Mouse (Mus musculus) megakaryocyte, embryonic 14.5 days (primary cell): ENCODE data around the gene Rfc4. TPM values are rescaled to one million over a fixed set of nuclear protein-coding genes. Genes with fewer than 3 reads are reported as not detected.

Experiments
- H3K27me3 ChIP-seq: replicated peaks from 2 replicates; pipeline ENCODE3; 2012; ENCODE audit warnings: inconsistent platforms
- H3K36me3 ChIP-seq: replicated peaks from 2 replicates; pipeline ENCODE3; 2012; ENCODE audit warnings: low read length, inconsistent platforms, mixed read lengths
- H3K4me1 ChIP-seq: 2 replicates; pipeline ENCODE4 v1.6.1; 2012; ENCODE audit warnings: inconsistent platforms
- H3K4me3 ChIP-seq: replicated peaks from 2 replicates; pipeline ENCODE3; 2012; ENCODE audit warnings: moderate library complexity, mild to moderate bottlenecking, inconsistent platforms
- H3K9me3 ChIP-seq: 2 replicates; pipeline ENCODE4 v1.6.1; 2012; ENCODE audit warnings: inconsistent platforms
- FLI1 ChIP-seq: IDR thresholded peaks from 2 replicates; pipeline ENCODE4 v1.6.1; 2012; ENCODE audit warnings: low read length, inconsistent platforms, mixed read lengths
- GATA1 ChIP-seq: IDR thresholded peaks from 3 replicates; pipeline ENCODE4 v1.6.1; 2012; ENCODE audit warnings: mixed read lengths, low read length, inconsistent platforms, borderline replicate concordance
- polyA plus RNA-seq: library from polyadenylated mRNA; stranded (reverse); fragments of >175 nt; gene quantifications from 2 replicates; pipeline ENCODE4 v1.2.3, GENCODE M21; 2012; ENCODE audit warnings: low replicate concordance; ENCODE audit not compliant: insufficient read depth

Gene Rfc4
- 26.5 TPM in 1 of 2 replicates, not detected in the other for polyA plus RNA-seq

DNA sequence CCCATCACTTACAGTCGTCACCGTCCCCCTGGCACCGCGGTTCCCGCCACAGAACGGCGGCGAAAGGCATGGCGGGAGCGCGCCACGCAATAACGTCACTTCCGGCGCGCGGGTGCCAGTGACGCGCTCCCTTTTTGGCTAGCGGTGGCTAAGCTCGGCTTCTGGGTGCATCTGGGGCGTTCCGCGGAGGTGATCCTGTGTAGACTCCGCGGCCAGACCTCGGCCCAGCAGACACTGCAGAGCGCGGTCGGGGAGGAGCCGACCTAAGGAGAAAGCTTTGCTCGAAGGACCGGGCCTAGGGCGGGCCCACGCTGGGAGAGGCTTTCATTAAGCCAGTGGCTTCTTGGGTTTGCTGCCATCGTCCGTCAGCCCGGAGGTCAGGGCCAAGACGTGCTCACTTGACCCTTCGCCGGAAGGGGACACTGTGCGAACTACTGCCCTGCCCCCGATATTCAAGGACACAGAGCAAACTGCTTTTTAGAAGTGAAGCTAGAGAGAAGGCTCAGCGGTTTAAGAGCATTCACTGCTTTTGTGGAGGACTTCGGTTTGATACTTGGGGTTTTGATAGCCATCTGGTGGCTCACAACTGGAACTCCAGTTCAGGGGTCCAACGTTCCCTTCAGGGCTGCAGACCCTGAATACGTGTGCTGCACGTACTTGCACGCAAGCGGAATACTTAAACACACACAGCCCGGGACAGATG, at the start of gene Rfc4:
Gene Rfc4, minus strand, starts transcription at position 65 of the 703 bp plus-strand sequence.
- TF ChIP-seq FLI1 (peak; percentile 98; the same call in 1 of the 2 replicates), GATA1 (no peak)
- H3K4me3 ChIP-seq, result peak within 1 kb of the TSS; percentile 96
- H3K36me3 ChIP-seq, result peaks cover 21% of the 10 kb centered on the region
- no peaks in the 10 kb centered on the region for H3K27me3 ChIP-seq
- H3K9me3 ChIP-seq, result no peaks in the 10 kb centered on the region
- peaks cover 36% of the 10 kb centered on the region for H3K4me1 ChIP-seq

- no peaks in the 10 kb centered on the region for H3K36me3 ChIP-seq
- H3K4me1 ChIP-seq, result peaks cover 23% of the 10 kb centered on the region
- peak overlapping the region; percentile 62 for H3K4me3 ChIP-seq
- H3K27me3 ChIP-seq, result peaks cover 18% of the 10 kb centered on the region
- TF ChIP-seq GATA1, result no peak
- TF ChIP-seq FLI1, result no peak
- H3K9me3 ChIP-seq, result peaks cover 14% of the 10 kb centered on the region
Observed at GRCm38 (mm10) chr16:23175956-23176355, 48.4 kb upstream of the Rfc4 start.

GRCm38 (mm10) chr16:23174855-23175254, 47.3 kb upstream of the Rfc4 start:
- TF ChIP-seq FLI1 (no peak), GATA1 (no peak)
- Histone ChIP-seq H3K27me3 (peaks cover 21% of the 10 kb centered on the region), H3K4me1 (peaks cover 20% of the 10 kb centered on the region), H3K9me3 (peaks cover 23% of the 10 kb centered on the region), H3K4me3 (no peak overlapping the region), H3K36me3 (no peaks in the 10 kb centered on the region)

GRCm38 (mm10) chr16:23173904-23174303, 46.4 kb upstream of the Rfc4 start:
- Histone ChIP-seq H3K9me3 (peaks cover 23% of the 10 kb centered on the region), H3K4me3 (no peak overlapping the region), H3K36me3 (no peaks in the 10 kb centered on the region), H3K4me1 (peaks cover 20% of the 10 kb centered on the region), H3K27me3 (peaks cover 17% of the 10 kb centered on the region)
- no peak for TF ChIP-seq FLI1
- no peak for TF ChIP-seq GATA1

GRCm38 (mm10) chr16:23170813-23171212, 43.3 kb upstream of the Rfc4 start:
- no peak for TF ChIP-seq FLI1
- Histone ChIP-seq H3K9me3 (peaks cover 23% of the 10 kb centered on the region), H3K4me1 (peaks cover 14% of the 10 kb centered on the region), H3K27me3 (peaks cover 8% of the 10 kb centered on the region), H3K4me3 (no peak overlapping the region), H3K36me3 (no peaks in the 10 kb centered on the region)

- H3K9me3 ChIP-seq, result peaks cover 10% of the 10 kb centered on the region
- H3K36me3 ChIP-seq, result no peaks in the 10 kb centered on the region
- no peak overlapping the region for H3K4me3 ChIP-seq
- peaks cover 4% of the 10 kb centered on the region; the same call in 1 of the 2 replicates for H3K4me1 ChIP-seq
- TF ChIP-seq FLI1 (no peak), GATA1 (no peak)
- H3K27me3 ChIP-seq, result peaks cover 16% of the 10 kb centered on the region
Observed at GRCm38 (mm10) chr16:23167079-23167478, 39.5 kb upstream of the Rfc4 start.

DNA sequence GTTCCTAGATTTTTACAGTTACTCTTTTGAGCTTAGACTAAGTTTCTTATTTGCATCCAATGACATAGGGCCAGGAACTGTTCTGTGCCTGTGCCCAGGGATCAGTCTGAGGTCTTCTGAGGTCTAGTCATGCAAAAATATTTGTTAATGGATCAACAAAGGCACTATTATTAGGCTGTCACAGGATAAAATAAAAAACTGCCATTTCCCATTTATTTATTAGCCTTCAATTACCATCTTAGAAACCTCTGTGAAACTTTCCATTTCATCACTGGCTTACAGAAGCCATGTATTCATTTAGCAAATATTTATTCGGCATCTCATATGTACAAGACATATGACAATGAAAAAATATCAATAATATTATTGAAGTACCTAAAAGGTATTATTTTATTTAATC, 39.1 kb upstream of the Rfc4 start:
- Histone ChIP-seq H3K27me3 (peaks cover 18% of the 10 kb centered on the region), H3K4me1 (peaks cover 7% of the 10 kb centered on the region), H3K36me3 (no peaks in the 10 kb centered on the region), H3K4me3 (no peak overlapping the region), H3K9me3 (peaks cover 9% of the 10 kb centered on the region)
- TF ChIP-seq FLI1 (no peak), GATA1 (no peak)

GRCm38 (mm10) chr16:23165441-23165840, 37.9 kb upstream of the Rfc4 start:
- Histone ChIP-seq H3K4me3 (no peak overlapping the region), H3K27me3 (peaks cover 19% of the 10 kb centered on the region), H3K9me3 (peaks cover 4% of the 10 kb centered on the region; the same call in 1 of the 2 replicates), H3K36me3 (no peaks in the 10 kb centered on the region), H3K4me1 (peaks cover 10% of the 10 kb centered on the region)
- TF ChIP-seq FLI1 (no peak), GATA1 (no peak)

- peaks cover 17% of the 10 kb centered on the region for H3K4me1 ChIP-seq
- H3K36me3 ChIP-seq, result no peaks in the 10 kb centered on the region
- TF ChIP-seq GATA1 (no peak), FLI1 (no peak)
- H3K9me3 ChIP-seq, result no peaks in the 10 kb centered on the region
- H3K27me3 ChIP-seq, result peaks cover 16% of the 10 kb centered on the region
- no peak overlapping the region for H3K4me3 ChIP-seq
Observed at GRCm38 (mm10) chr16:23164443-23164842, 36.9 kb upstream of the Rfc4 start.

- Histone ChIP-seq H3K4me1 (peaks cover 20% of the 10 kb centered on the region), H3K27me3 (peaks cover 32% of the 10 kb centered on the region), H3K36me3 (no peaks in the 10 kb centered on the region), H3K9me3 (0 out of 2 replicates have a peak, but pooled peaks cover 2% of the 10 kb centered on the region), H3K4me3 (no peak overlapping the region)
- TF ChIP-seq FLI1 (no peak), GATA1 (no peak)
Observed at GRCm38 (mm10) chr16:23162116-23162515, 34.6 kb upstream of the Rfc4 start.
